Mouse (Mus musculus): Measurements from ENCODE around the gene Pgap3. TPM values are rescaled to one million over a fixed set of nuclear protein-coding genes. Genes with fewer than 3 reads are reported as not detected.

Pgap3 gene
- polyA plus RNA-seq (2015; fragmentation: Nextera tagmentation; extraction: Ambion mirVana), result 6.7 and 9.2 TPM in 2 replicates

DNA sequence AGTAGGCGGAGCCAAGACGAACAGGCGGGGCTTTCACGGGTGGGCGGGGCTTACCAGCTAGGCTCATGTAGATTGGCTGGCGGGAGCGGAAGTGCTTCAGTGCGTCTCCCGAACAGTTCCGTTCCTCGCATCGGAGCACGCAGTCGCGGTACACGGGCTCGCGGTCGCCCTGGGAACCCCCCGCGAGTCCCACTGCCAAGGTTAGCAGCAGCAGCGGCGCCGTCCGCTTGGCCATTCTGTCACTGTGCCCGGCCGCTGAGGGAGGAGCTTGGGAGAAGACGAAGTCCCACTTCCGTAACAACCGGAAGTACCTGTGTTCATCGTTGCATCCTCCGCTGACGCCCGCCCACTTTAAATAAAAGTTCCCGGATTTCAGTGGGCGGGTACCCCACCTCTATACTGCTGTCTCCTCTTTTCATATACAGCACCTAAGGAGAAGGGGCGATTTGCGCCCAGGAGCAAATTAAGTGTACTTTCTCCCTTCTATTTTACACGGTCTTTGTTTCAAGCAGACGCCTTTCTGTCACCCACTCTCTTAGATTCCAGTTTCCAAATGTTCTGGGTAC, at the start of gene Pgap3:
Pgap3 (minus strand) TSS at position 330 of the 566 bp plus-strand sequence.
- peaks cover 20% of the 10 kb centered on the region; the same call in 1 of the 2 replicates for H3K27me3 ChIP-seq
- no peaks in the 10 kb centered on the region for H3K9me3 ChIP-seq (replicated peaks)
- H3K9ac ChIP-seq, result peak within 1 kb of the TSS; percentile 78
- peak within 1 kb of the TSS; percentile 76 for H3K4me2 ChIP-seq
- H3K27ac ChIP-seq, result peak within 1 kb of the TSS; percentile 97
- peaks cover 12% of the 10 kb centered on the region for H3K4me1 ChIP-seq
- under 1% methylated on average over 39 of the region's 40 CpGs for WGBS
- H3K4me3 ChIP-seq, result peak within 1 kb of the TSS; percentile 76
- H3K36me3 ChIP-seq (ENCODE audit: poor library complexity, severe bottlenecking), result 0 out of 2 replicates have a peak, but pooled peaks cover 2% of the 10 kb centered on the region
- peak; percentile 95 for ATAC-seq

DNA sequence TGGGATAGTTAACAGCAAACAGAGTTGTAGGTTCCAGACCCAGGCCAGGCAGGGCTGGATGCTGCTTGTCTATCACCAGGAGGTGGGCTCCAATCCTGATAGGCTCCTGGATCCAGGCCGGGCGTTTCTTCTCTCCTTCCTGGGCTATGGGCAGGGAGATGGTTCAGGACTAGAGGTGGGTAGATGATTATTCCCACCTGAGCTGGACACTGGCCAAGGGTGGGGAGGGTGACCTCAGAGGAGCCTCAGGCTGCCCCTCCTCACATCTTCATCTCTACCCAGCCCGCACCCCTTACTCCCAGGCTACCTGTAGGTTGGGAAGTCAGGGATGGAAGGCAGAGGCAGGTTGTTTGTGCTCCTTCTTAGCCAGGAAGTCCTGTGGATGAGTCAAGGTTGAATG, 49.1 kb upstream of the Pgap3 start:
- Histone ChIP-seq H3K9ac (no peak overlapping the region), H3K4me3 (no peak overlapping the region), H3K36me3 (ENCODE audit: poor library complexity, severe bottlenecking) (no peaks in the 10 kb centered on the region), H3K4me2 (no peak overlapping the region), H3K4me1 (peaks cover 11% of the 10 kb centered on the region), H3K9me3 (replicated peaks) (no peaks in the 10 kb centered on the region), H3K27ac (no peak overlapping the region), H3K27me3 (peaks cover 53% of the 10 kb centered on the region)
- ATAC-seq, result no peak
- 92% methylated on average over 3 of the region's 3 CpGs for WGBS

GRCm38 (mm10) chr11:98448191-98448790, 48.0 kb upstream of the Pgap3 start:
- Histone ChIP-seq H3K4me1 (peaks cover 11% of the 10 kb centered on the region), H3K27me3 (peaks cover 56% of the 10 kb centered on the region), H3K9ac (no peak overlapping the region), H3K4me3 (no peak overlapping the region), H3K9me3 (replicated peaks) (no peaks in the 10 kb centered on the region), H3K27ac (no peak overlapping the region), H3K36me3 (ENCODE audit: poor library complexity, severe bottlenecking) (no peaks in the 10 kb centered on the region), H3K4me2 (no peak overlapping the region)
- no peak for ATAC-seq
- WGBS, result 47% methylated on average over 13 of the region's 13 CpGs

DNA sequence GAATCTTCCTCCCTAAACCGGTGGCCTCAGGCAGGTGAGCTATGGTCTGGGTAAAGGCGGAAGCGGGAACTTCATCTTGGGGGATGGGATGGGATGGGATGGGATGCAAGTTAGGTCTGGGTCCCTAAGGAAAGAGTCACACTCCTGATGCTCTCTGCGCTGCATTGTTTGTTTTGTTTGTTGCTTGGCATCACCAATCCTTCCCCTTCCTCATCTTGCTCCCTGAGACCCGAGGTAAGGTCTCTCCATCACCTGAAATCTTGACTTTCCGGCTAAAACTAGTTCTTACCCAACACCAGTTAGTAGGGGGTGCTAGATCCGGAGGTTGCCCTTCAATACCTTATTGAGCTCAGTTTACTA, 47.2 kb upstream of the Pgap3 start:
- WGBS, result 13% methylated on average over 7 of the region's 7 CpGs
- Histone ChIP-seq H3K36me3 (ENCODE audit: poor library complexity, severe bottlenecking) (no peaks in the 10 kb centered on the region), H3K4me2 (peak overlapping the region; percentile 30; the same call in 1 of the 2 replicates), H3K4me1 (peaks cover 11% of the 10 kb centered on the region), H3K27me3 (peaks cover 59% of the 10 kb centered on the region), H3K4me3 (no peak overlapping the region), H3K9me3 (replicated peaks) (no peaks in the 10 kb centered on the region), H3K27ac (no peak overlapping the region), H3K9ac (no peak overlapping the region; the same call in 1 of the 2 replicates)
- ATAC-seq, result no peak

DNA sequence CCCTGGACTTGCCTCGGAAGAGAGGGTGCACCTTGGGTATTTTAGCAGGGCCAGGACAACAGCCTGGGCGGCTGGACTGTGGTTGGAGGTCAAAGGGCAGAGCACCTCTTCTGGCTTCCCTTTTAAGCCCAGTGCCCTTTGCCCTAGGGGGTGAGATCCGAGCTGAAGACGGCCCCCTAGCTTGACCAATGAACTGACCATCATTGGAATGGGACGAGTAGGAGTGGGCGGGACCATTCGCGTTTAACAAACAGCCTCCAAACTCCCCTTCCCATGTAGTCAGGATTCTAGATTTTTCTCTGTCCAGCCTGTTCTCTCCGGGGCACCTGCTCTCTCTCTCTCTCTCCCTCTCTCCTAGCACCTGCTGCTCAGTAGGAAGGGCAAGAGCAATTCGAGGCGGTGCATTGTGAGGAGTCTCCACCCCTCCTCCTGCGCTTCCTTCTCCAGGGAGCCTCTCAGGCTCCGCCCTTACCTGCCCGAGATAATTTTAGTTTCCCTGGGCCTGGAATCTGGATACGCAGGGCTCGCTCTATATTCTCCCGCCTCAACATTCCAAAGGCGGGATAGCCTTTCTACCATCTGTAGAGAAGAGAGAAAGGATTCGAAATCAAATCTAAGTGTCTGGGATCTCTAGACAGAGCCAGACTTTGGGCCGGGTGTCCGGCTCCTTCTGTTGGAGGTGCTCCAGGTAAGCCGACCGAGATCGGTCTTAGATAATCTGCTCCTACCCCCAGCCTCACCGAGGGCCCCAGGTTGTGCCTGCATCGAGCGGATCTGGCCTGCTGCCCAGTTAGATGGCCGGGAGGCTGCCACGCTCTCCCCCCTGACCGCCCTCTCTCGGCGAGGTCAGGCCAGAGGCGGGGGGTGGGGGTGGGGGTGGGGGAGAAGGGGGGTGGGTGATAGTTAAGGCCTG, 46.5 kb upstream of the Pgap3 start:
- no peak for ATAC-seq
- Histone ChIP-seq H3K9ac (no peak overlapping the region; the same call in none of the 2 replicates), H3K4me2 (peak overlapping the region; percentile 30), H3K4me3 (no peak overlapping the region), H3K36me3 (ENCODE audit: poor library complexity, severe bottlenecking) (no peaks in the 10 kb centered on the region), H3K9me3 (replicated peaks) (no peaks in the 10 kb centered on the region), H3K27ac (no peak overlapping the region), H3K4me1 (peaks cover 11% of the 10 kb centered on the region), H3K27me3 (peaks cover 59% of the 10 kb centered on the region)
- 2% methylated on average over 33 of the region's 33 CpGs for WGBS

- Histone ChIP-seq H3K36me3 (ENCODE audit: poor library complexity, severe bottlenecking) (no peaks in the 10 kb centered on the region), H3K4me1 (peaks cover 11% of the 10 kb centered on the region), H3K9me3 (replicated peaks) (no peaks in the 10 kb centered on the region), H3K27me3 (peaks cover 59% of the 10 kb centered on the region), H3K4me3 (no peak within 1 kb of the TSS), H3K9ac (no peak within 1 kb of the TSS; the same call in none of the 2 replicates), H3K27ac (no peak within 1 kb of the TSS), H3K4me2 (peak within 1 kb of the TSS; percentile 30)
- WGBS, result 13% methylated on average over 5 of the region's 5 CpGs
- ATAC-seq, result no peak
These were observed 45.9 kb upstream of the Pgap3 start, which contains the start of gene Grb7 for GRCm38 (mm10) chr11:98446213-98446561. Gene Grb7, plus strand, starts transcription at chr11:98446394.

- Histone ChIP-seq H3K4me2 (no peak overlapping the region), H3K27me3 (peaks cover 58% of the 10 kb centered on the region), H3K4me1 (peaks cover 11% of the 10 kb centered on the region), H3K27ac (no peak overlapping the region), H3K9ac (no peak overlapping the region), H3K4me3 (no peak overlapping the region), H3K36me3 (ENCODE audit: poor library complexity, severe bottlenecking) (no peaks in the 10 kb centered on the region), H3K9me3 (replicated peaks) (no peaks in the 10 kb centered on the region)
- 75% methylated on average over 4 of the region's 4 CpGs for WGBS
- no peak for ATAC-seq
These were observed 45.4 kb upstream of the Pgap3 start for GRCm38 (mm10) chr11:98445679-98446078.

DNA sequence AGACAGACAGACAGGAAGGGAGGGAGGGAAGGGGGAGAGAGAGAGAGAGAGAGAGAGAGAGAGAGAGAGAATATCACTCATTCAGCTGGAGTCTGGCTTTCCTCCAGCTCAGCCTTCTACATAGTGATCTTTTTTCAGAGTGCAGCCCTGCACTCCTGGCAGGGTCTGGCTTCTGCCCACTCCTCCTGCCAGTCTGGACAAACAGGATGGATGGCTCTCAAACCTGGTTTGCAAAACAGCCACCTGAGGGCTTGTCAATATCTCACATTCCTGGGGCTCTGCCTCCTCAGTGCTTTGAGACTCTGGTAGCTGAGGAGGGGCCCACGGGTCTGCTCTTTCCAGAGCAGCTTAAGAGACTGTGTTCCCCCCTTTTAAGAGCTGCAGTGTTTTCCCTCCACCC, 44.9 kb upstream of the Pgap3 start:
- H3K27ac ChIP-seq, result no peak overlapping the region
- WGBS, result 38% methylated on average over 1 of the region's 1 CpGs
- H3K4me2 ChIP-seq, result no peak overlapping the region
- H3K36me3 ChIP-seq (ENCODE audit: poor library complexity, severe bottlenecking), result no peaks in the 10 kb centered on the region
- no peaks in the 10 kb centered on the region for H3K9me3 ChIP-seq (replicated peaks)
- H3K4me1 ChIP-seq, result peaks cover 11% of the 10 kb centered on the region
- peaks cover 55% of the 10 kb centered on the region for H3K27me3 ChIP-seq
- H3K9ac ChIP-seq, result no peak overlapping the region
- no peak for ATAC-seq
- H3K4me3 ChIP-seq, result no peak overlapping the region

- Histone ChIP-seq H3K36me3 (ENCODE audit: poor library complexity, severe bottlenecking) (no peaks in the 10 kb centered on the region), H3K9me3 (replicated peaks) (no peaks in the 10 kb centered on the region), H3K27ac (no peak overlapping the region), H3K27me3 (peaks cover 44% of the 10 kb centered on the region), H3K9ac (no peak overlapping the region), H3K4me1 (peaks cover 11% of the 10 kb centered on the region), H3K4me3 (no peak overlapping the region), H3K4me2 (no peak overlapping the region)
- ATAC-seq, result no peak
- WGBS, result 95% methylated on average over 1 of the region's 1 CpGs
These were observed 43.4 kb upstream of the Pgap3 start for GRCm38 (mm10) chr11:98443688-98444087.

DNA sequence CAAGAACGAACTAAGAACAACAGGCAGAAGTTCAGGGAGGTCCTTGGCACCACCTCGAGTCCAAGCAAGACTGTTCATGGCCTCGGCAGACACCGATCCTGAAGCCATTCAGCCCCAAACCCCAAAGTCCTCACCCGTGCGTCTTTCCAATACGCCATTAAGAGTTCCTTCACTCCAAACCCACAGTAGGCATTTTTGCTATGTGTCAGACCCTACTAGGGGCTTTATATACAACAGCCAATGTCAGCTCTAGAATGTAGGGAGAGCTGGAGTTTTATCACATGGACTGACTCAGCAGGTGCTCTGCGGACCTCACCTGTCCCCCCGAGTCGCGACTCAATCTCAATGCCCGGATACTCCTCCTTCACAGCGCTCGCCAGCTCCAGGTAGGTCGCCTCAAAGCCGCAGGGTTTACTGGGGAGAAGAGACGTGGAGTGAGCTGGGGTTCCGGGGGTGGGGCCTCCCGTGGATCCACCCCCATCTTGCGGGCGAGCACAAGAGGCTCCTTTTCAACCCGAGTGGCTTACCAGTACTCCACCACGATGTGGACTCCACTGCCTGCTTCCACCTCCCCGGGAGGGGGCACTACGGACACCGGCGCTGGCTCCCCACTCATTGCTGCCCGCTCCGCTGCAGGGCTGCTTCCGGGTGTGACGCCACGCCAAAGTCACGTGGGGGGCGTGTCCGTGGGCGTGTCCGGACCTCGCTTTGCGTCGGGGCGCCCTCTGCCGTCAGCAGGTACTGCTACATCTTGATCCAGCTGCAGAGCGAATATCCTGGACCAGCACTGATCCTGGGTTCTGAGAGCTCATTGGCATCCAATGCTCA, 38.3 kb upstream of the Pgap3 start, which contains the start of gene Mien1:
Mien1 (minus strand) TSS at position 661 of the 828 bp plus-strand sequence.
- WGBS, result 2% methylated on average over 43 of the region's 43 CpGs
- ATAC-seq, result peak; percentile 92
- Histone ChIP-seq H3K9ac (peak within 1 kb of the TSS; percentile 76), H3K9me3 (replicated peaks) (no peaks in the 10 kb centered on the region), H3K4me3 (peak within 1 kb of the TSS; percentile 76), H3K4me2 (peak within 1 kb of the TSS; percentile 88), H3K4me1 (peaks cover 10% of the 10 kb centered on the region), H3K36me3 (ENCODE audit: poor library complexity, severe bottlenecking) (peaks cover 36% of the 10 kb centered on the region), H3K27me3 (0 out of 2 replicates have a peak, but pooled peaks cover 3% of the 10 kb centered on the region), H3K27ac (peak within 1 kb of the TSS; percentile 61)

DNA sequence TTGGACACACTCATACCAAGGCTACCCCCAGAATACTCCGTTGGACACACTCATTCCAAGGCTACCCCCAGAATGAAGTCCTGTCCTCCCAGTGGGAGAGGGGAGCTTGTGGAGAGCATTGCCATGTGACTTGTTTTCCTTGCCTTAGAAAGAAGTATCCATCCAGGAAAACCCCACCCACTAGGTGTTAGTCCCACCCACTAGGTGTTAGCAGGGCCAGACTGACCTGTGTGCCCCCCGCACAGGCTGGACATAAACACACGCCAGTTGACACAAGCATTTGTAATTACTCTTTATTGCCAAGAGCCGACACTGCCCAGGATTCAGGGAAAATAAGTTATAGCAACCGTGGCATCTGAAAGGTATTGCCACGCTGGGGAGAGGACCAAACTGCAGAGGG, 37.2 kb upstream of the Pgap3 start:
- WGBS, result 89% methylated on average over 6 of the region's 6 CpGs
- H3K9ac ChIP-seq, result no peak overlapping the region

More for the DNA sequence above, 37.2 kb upstream of the Pgap3 start:
- no peak for ATAC-seq
- peaks cover 37% of the 10 kb centered on the region for H3K36me3 ChIP-seq (ENCODE audit: poor library complexity, severe bottlenecking)
- no peaks in the 10 kb centered on the region for H3K9me3 ChIP-seq (replicated peaks)
- no peak overlapping the region for H3K27ac ChIP-seq
- H3K4me1 ChIP-seq, result peaks cover 10% of the 10 kb centered on the region
- no peaks in the 10 kb centered on the region for H3K27me3 ChIP-seq
- H3K4me2 ChIP-seq, result peak overlapping the region; percentile 88; the same call in 1 of the 2 replicates
- H3K4me3 ChIP-seq, result no peak overlapping the region
